Mouse (Mus musculus) lung, postnatal 0 days (tissue): ENCODE measurements around the gene Aqp9. TPM values are rescaled to one million over a fixed set of nuclear protein-coding genes. Genes with fewer than 3 reads are reported as not detected.

Source experiments
- ATAC-seq: fragments of 200-750 bp; cut with Nextera tagmentation; 2 replicates; pipeline ENCODE4 v1.8.0; 2017; ENCODE audit warnings: moderate library complexity
- DNase-seq: peaks from one replicate; pipeline ENCODE4 v3.0.0-alpha.2; 2016; ENCODE audit warnings: low spot score
- H3K27ac ChIP-seq: fragments of 300-500 bp; sonication (generic); 2 replicates; pipeline ENCODE4 v1.5.1; 2014; ENCODE audit warnings: antibody characterized with exemption, mild to moderate bottlenecking, low read length, mixed read lengths
- H3K27me3 ChIP-seq: fragments of 300-500 bp; sonication (generic); replicated peaks from 2 replicates; pipeline ENCODE4 v1.6.1; 2014; ENCODE audit warnings: low read length, mixed read lengths; ENCODE audit not compliant: insufficient read depth
- H3K36me3 ChIP-seq: fragments of 300-500 bp; sonication (generic); 2 replicates; pipeline ENCODE4 v1.6.1; 2014; ENCODE audit warnings: low read length, mixed read lengths; ENCODE audit not compliant: insufficient read depth
- H3K4me1 ChIP-seq: fragments of 300-500 bp; sonication (generic); 2 replicates; pipeline ENCODE4 v1.6.1; 2014; ENCODE audit warnings: antibody characterized with exemption, low read depth, low read length, mixed read lengths; ENCODE audit not compliant: insufficient read depth
- H3K4me2 ChIP-seq: fragments of 300-500 bp; sonication (generic); replicated peaks from 2 replicates; pipeline ENCODE4 v1.6.1; 2014; ENCODE audit warnings: low read depth, mild to moderate bottlenecking, low read length, moderate library complexity, mixed read lengths
- H3K4me3 ChIP-seq: fragments of 300-500 bp; sonication (generic); 2 replicates; pipeline ENCODE4 v1.5.1; 2014; ENCODE audit warnings: low read depth, low read length
- H3K9ac ChIP-seq: fragments of 300-500 bp; sonication (generic); replicated peaks from 2 replicates; pipeline ENCODE4 v1.6.1; 2014; ENCODE audit warnings: low read depth, mild to moderate bottlenecking
- H3K9me3 ChIP-seq: fragments of 300-500 bp; sonication (generic); 2 replicates; pipeline ENCODE4 v1.6.1; 2016; ENCODE audit warnings: low read length, mixed read lengths
- CTCF ChIP-seq: IDR thresholded peaks from 2 replicates; pipeline ENCODE4 v1.5.1; 2016; ENCODE audit warnings: antibody characterized with exemption, mild to moderate bottlenecking
- EP300 ChIP-seq: IDR thresholded peaks from 2 replicates; pipeline ENCODE4 v1.6.1; 2016; ENCODE audit warnings: antibody characterized with exemption, mild to moderate bottlenecking, control low read depth
- WGBS: fragments of 180-500 bp; shearing (Covaris S2); extraction: QIAGEN DNeasy Blood & Tissue Kit; methylation state at CpG from one replicate; pipeline ENCODE4 v1.1.7; 2014; 5-methylcytosine and 5-hydroxymethylcytosine counted together
- polyA plus RNA-seq: library from polyadenylated mRNA; unstranded; fragments of >200 nt; fragmentation: Nextera tagmentation; extraction: Ambion mirVana; gene quantifications from 2 replicates; pipeline ENCODE4 v1.2.1, GENCODE M21; 2015

Gene Aqp9
- polyA plus RNA-seq, 1 experiment from 2014 or later: 0.78 TPM

DNA sequence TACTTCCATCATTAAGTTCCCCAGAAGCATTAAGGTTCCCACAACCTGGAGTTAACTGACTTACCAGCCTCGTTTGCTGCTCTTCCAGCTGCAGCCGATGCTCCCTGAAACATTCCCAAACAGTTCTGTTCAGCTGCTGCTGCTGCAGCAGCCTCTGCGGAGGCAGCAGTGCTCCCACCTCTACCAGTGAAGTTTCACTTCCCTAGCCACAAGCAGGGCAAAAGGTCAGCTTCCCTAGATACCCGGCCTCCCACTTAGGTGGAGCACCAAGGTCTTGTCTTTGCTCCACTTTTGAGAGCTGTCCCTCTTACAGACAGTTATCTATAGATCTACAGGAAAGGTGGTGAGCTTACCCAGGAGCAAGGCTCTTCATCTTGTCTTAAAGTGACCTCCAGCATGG, 45.2 kb upstream of the Aqp9 start:
- H3K9ac ChIP-seq: no peak overlapping the region
- 17% methylated on average over 4 of the region's 4 CpGs for WGBS
- DNase-seq (no peak), ATAC-seq (no peak)
- no peak for TF ChIP-seq CTCF
- no peak for TF ChIP-seq EP300
- peaks cover 44% of the 10 kb centered on the region for H3K27me3 ChIP-seq
- no peaks in the 10 kb centered on the region for H3K9me3 ChIP-seq
- H3K4me3 ChIP-seq: no peak overlapping the region
- H3K4me2 ChIP-seq: no peak overlapping the region
- no peak overlapping the region for H3K27ac ChIP-seq
- H3K36me3 ChIP-seq: no peaks in the 10 kb centered on the region
- H3K4me1 ChIP-seq: peaks cover 5% of the 10 kb centered on the region; the same call in 1 of the 2 replicates

GRCm38 (mm10) chr9:71210870-71211269, 42.4 kb upstream of the Aqp9 start:
- H3K4me3 ChIP-seq: no peak overlapping the region
- peak; percentile 39 for DNase-seq

GRCm38 (mm10) chr9:71209299-71209698, 40.8 kb upstream of the Aqp9 start:
- no peak overlapping the region for H3K27ac ChIP-seq
- H3K4me1 ChIP-seq: no peaks in the 10 kb centered on the region

More at GRCm38 (mm10) chr9:71210870-71211269, 42.4 kb upstream of the Aqp9 start:
- no peak overlapping the region for H3K4me2 ChIP-seq
- no peaks in the 10 kb centered on the region for H3K36me3 ChIP-seq
- no peaks in the 10 kb centered on the region for H3K9me3 ChIP-seq
- H3K4me1 ChIP-seq: no peaks in the 10 kb centered on the region; the same call in 1 of the 2 replicates
- H3K9ac ChIP-seq: no peak overlapping the region
- WGBS: 12% methylated on average over 2 of the region's 2 CpGs
- no peak for TF ChIP-seq EP300
- TF ChIP-seq CTCF: peak; percentile 81
- peaks cover 28% of the 10 kb centered on the region for H3K27me3 ChIP-seq
- no peak for ATAC-seq
- no peak overlapping the region for H3K27ac ChIP-seq

DNA sequence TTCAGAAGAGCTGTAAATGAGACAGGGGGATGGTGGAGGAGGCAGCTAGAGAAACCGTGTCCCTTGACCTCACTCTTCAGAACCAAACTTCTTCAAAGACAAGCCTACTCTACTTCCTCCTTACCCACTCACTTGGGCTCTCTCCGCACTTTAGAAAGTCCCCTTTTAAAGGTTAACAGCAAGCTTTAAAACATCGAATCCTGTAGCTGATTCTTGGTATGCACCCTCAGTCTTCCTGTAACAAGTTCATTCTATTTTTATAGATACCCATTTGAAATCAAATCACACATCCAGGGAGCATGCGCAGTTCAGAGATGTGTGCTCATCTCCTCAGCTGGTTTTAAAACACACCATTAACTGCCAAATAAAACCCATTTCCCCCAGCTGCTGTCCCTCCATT, 33.8 kb upstream of the Aqp9 start:
- DNase-seq: peak; percentile 37
- no peaks in the 10 kb centered on the region for H3K27me3 ChIP-seq
- 59% methylated on average over 4 of the region's 4 CpGs for WGBS

More at GRCm38 (mm10) chr9:71209299-71209698, 40.8 kb upstream of the Aqp9 start:
- H3K36me3 ChIP-seq: no peaks in the 10 kb centered on the region
- no peak overlapping the region for H3K9ac ChIP-seq
- 50% methylated on average over 3 of the region's 3 CpGs for WGBS
- no peaks in the 10 kb centered on the region for H3K9me3 ChIP-seq
- H3K27me3 ChIP-seq: peaks cover 13% of the 10 kb centered on the region; the same call in 1 of the 2 replicates
- TF ChIP-seq CTCF (no peak), EP300 (no peak)
- H3K4me2 ChIP-seq: no peak overlapping the region
- H3K4me3 ChIP-seq: no peak overlapping the region
- DNase-seq (no peak), ATAC-seq (no peak)

DNA sequence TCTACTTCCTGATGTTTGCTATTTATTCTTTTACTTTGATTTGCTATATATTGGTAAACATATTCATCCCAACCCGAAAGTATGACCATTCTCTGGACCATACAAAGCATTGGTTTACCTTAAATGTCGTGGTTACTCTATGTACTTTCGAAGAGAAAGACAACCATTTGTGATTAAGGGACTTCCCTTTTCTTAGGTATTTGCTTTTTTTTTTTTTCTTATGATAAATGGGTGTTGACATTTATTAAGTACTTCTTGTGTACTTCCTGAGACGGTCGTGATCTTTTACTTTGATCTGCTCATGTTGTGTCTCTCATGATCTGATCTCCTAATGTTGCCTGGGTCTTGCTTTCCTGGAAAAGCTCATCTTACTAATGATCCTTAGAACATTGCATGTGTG, 30.3 kb upstream of the Aqp9 start:
- no peak for ATAC-seq
- whole genome bisulfite sequencing: 58% methylated on average over 5 of the region's 5 CpGs

More for the DNA sequence above, 33.8 kb upstream of the Aqp9 start:
- H3K4me1 ChIP-seq: no peaks in the 10 kb centered on the region
- H3K4me3 ChIP-seq: no peak overlapping the region
- ATAC-seq: no peak
- no peaks in the 10 kb centered on the region for H3K36me3 ChIP-seq
- no peaks in the 10 kb centered on the region for H3K9me3 ChIP-seq
- no peak overlapping the region for H3K27ac ChIP-seq
- no peak overlapping the region for H3K9ac ChIP-seq
- TF ChIP-seq CTCF: no peak
- no peak for TF ChIP-seq EP300
- H3K4me2 ChIP-seq: no peak overlapping the region

GRCm38 (mm10) chr9:71188647-71189415, 20.3 kb upstream of the Aqp9 start:
- peak; percentile 76 for DNase-seq
- no peaks in the 10 kb centered on the region for H3K27me3 ChIP-seq
- no peaks in the 10 kb centered on the region for H3K36me3 ChIP-seq
- no peak overlapping the region for H3K9ac ChIP-seq
- 3% methylated on average over 12 of the region's 12 CpGs for WGBS
- H3K4me3 ChIP-seq: no peak overlapping the region
- peak; percentile 62 for ATAC-seq
- H3K9me3 ChIP-seq: no peaks in the 10 kb centered on the region
- TF ChIP-seq CTCF (peak; percentile 83), EP300 (no peak)
- H3K4me1 ChIP-seq: no peaks in the 10 kb centered on the region
- H3K4me2 ChIP-seq: peak overlapping the region; percentile 14; the same call in 1 of the 2 replicates
- H3K27ac ChIP-seq: no peak overlapping the region

More for the DNA sequence above, 30.3 kb upstream of the Aqp9 start:
- no peak overlapping the region for H3K9ac ChIP-seq
- no peak overlapping the region for H3K4me3 ChIP-seq
- TF ChIP-seq EP300 (no peak), CTCF (no peak)
- H3K4me1 ChIP-seq: no peaks in the 10 kb centered on the region
- H3K9me3 ChIP-seq: no peaks in the 10 kb centered on the region
- no peak overlapping the region for H3K27ac ChIP-seq
- no peak overlapping the region for H3K4me2 ChIP-seq
- H3K27me3 ChIP-seq: no peaks in the 10 kb centered on the region
- H3K36me3 ChIP-seq: no peaks in the 10 kb centered on the region
- DNase-seq: no peak
